Mouse (Mus musculus) layer of hippocampus, postnatal 10 days (tissue): ENCODE measurements around the gene Zc3h4. TPM values are rescaled to one million over a fixed set of nuclear protein-coding genes. Genes with fewer than 3 reads are reported as not detected.

Source experiments
- DNase-seq, 2 experiments: peaks; one replicate each; pipeline ENCODE4 v3.0.0; 2021; ENCODE audit warnings: low spot score in 2 of 2
- total RNA-seq, 2 experiments: library from RNA; stranded (reverse); gene quantifications; 2 replicates each; pipeline ENCODE4 v1.2.3; 2021

Zc3h4 gene
- total RNA-seq, 2 experiments from 2014 or later, result 46.4 to 52.8 TPM

- DNase-seq, result no peak
These were observed 75.3 kb downstream of the Zc3h4 start for GRCm38 (mm10) chr7:16475764-16476599.

GRCm38 (mm10) chr7:16476600-16476989 lies 75.9 kb downstream of the Zc3h4 start:
- no peak for DNase-seq

- no peak for DNase-seq
These were observed 76.9 kb downstream of the Zc3h4 start, which contains the start of gene Npas1 for GRCm38 (mm10) chr7:16477628-16478027. TSS of gene Npas1 (minus strand) at chr7:16477728.

Other genes starting within 250 kb of the Zc3h4 start
- 10 to 100 TPM; 36.2 to 41.5 TPM for gene Meis3, start 225.8 kb upstream of the Zc3h4 start, total RNA-seq
- 10 to 100 TPM; 10.8 to 11.3 TPM for gene Dhx34, start 178.9 kb upstream of the Zc3h4 start, total RNA-seq
- under 1 TPM; 0.33 to 0.37 TPM for gene C5ar2, start 156.8 kb upstream of the Zc3h4 start, total RNA-seq
- 1 to 10 TPM; 1.1 to 1.3 TPM for gene C5ar1, start 141.4 kb upstream of the Zc3h4 start, total RNA-seq
- gene Inafm1, start 127.3 kb upstream of the Zc3h4 start, total RNA-seq, result 10 to 100 TPM; 35.4 to 35.8 TPM
- 10 to 100 TPM; 81.4 to 98.8 TPM for gene Ccdc9, start 114.1 kb upstream of the Zc3h4 start, total RNA-seq
- gene Bbc3, start 92.5 kb upstream of the Zc3h4 start, total RNA-seq, result 10 to 100 TPM; 28.0 to 30.0 TPM
- 100 to 1,000 TPM; 106 to 115 TPM for gene Sae1, start 13.1 kb upstream of the Zc3h4 start, total RNA-seq
- 100 to 1,000 TPM in 1 of 2 experiments, 10 to 100 TPM in 1; 86.4 to 103 TPM for gene Tmem160, start 51.9 kb downstream of the Zc3h4 start, total RNA-seq
- 10 to 100 TPM; 20.8 to 23.8 TPM for gene Npas1, start 76.8 kb downstream of the Zc3h4 start, total RNA-seq
- 100 to 1,000 TPM; 140 TPM for gene Arhgap35, start 214.1 kb downstream of the Zc3h4 start, total RNA-seq